Mouse (Mus musculus): ENCODE data around the gene Jarid2.

Gene Jarid2

DNA sequence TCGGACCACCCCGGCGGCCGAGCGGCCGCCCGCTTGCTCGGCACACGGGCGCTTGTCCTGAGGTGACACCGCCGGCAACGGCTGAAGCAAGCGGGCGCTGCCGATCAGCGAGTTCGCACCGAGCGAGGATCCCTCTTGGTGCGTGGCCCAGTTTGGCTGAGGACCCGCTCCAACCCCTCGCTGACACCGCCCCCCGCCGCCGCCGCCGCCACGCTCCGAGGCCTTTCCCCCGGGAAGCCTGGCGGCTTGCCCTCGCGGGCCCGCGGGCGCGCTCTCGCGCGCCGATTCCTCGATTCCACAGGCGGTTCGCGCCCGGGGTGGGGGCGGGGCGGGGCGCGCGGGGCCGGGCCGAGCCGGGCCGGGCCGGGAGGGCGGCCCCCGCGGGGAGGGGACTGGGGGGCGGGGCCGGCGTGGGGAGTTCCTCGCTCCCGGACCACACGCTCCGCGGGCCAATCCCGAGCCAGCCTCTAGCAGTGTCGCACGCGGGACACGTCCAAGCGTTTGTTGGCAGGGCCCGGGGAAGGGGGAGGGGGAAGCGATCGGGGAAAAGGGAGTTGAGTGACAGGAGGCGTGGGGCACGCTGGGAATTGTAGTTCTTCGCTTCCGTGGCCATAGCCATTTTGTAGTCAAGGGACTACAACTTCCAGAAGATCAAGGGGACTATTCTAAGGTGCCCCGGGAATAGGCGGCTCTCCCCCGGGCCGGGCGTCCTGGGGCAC is 1.0 kb downstream of the Jarid2 start:
- peak; percentile 100 for DNase-seq

DNA sequence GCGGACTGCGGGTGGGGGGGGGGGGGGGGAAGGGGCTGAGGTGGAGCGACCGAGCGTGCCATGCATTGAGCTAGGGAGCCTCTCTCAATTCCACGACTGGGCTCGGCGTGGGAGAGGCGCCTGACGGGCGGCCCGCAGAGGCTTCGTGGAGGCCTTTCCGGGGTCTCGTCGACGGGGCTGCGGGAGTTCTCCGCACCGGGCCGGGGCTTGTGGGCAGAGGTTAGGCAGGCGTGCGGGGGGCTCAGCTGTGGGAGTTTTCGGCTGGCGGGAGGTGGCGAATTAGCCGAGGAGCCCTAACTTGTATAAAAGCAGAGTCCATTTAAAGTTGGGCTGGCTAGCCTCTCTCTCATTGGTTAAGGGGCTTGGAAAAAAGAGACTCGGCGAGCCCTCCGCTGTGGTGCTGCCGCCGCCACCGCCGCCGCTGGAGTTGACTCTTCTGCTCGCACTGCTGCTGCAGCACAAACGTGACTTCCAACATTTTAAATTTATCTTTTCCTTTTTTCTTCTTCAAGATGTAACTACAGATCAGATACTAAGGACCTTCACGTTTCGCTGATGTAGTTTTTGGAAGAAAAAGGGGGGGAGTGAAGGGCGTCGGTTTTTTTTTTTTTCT is 1.8 kb downstream of the Jarid2 start:
- peak; percentile 89 for DNase-seq

DNA sequence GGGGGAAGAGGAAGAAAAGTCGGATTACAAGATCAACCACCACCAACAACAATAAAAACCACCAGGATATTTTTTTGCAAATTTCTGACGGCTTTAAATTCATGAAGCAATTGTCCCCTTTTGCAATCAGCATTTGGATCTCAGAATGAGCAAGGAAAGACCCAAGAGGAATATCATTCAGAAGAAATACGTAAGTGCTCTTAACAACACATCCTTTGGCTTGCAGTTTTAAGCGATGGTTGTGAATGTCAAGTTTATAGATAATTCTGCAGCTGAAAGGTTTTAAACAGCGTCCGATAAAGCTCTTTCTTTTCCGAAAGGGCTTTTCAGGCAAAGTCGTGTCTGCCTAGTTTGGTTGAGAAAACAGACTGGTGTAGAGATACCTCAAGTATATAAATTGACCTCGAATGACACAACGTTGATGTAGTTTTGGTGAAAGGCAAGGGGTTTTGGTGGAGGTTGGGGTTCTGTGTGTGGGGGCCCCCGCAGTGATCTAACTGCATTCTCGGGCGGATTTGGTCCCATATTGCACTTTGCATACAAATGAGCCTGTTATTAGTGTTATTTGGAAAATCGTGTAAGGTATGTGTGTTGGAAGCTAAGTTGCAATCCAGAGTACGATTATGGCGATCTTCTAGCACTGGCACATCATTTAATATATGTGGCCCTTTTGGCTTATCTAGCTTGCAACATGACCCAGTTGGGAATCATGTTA is 2.6 kb downstream of the Jarid2 start:
- DNase-seq: no peak

DNA sequence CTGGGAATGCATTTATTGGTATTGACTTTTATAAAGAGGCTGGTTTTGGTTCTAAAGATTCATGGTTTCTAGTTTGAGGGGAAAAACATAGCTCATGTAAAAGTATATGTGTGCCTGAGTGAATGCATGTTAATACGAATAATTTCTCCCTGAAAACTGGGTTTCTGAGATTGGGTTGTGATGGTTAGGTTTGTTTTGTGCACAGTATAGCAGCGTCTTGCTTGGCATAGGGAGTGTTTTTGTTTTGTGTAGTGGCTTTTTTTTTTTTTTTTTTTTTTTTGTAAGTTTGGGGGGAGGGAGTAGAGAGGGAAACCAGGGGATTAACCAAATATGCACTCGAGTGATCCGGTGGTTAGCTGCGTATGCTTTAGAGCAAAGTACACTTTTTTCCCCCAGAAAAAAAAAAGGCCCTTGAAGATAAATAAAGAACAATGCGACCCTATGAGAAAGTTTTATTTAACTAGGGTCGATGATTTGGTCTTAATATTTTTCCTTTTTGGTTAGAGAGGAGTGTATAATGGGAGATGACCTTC is 3.2 kb downstream of the Jarid2 start:
- no peak for DNase-seq

DNA sequence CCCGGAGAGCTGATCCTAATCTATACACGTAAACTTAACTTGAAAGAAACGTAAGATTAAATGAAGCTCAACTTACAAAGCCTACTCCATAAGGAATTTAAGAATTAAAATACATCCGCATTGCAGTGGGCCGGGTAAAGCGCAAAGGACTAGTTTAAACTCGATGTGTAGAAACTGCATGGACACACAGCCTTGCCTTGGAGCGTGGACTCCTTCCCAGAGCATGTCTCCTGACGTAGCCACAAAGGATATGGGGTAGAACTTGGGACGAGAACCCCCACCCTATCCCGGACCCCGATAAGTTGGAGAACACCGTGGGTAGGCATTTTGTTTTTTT is 3.7 kb downstream of the Jarid2 start:
- DNase-seq: no peak

DNA sequence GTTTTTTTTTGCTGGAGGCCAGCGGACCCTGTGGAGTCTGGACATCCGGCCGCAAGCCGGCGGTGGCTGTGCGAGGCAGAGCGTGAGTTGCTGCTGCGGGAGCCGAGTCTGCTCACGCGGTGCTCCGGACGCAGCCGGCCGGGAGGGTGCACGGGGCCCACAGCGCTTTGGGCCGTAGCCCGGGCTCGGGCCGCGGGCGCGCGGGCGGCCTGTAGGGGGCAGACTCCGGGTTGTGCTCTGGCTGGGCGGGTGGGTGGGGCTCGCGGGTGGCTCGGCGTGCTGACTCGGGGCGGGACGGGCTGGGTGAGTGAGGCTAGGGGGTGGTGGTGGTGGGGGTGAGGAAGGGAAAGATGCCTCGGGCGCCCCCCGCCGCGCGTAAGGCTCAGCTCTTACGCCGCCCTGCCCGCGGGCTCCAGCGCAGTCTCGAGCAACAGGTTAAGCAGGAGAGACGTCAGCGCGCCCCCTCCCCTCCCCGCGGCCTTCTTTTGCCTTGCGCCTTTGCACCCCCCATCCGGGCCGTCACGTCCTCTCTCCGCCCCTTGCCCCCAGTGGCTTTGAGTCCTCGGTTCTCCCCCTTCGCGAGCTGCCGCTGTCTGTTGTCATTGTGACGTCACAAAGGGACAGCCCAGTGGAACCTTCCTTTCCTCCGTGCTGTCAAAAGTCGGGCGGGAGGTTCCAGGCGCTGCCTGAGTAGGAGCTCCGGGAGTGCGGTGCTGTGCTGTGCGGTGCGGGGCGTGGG is 4.3 kb downstream of the Jarid2 start:
- peak; percentile 93 for DNase-seq

- DNase-seq: no peak
Measured at GRCm38 (mm10) chr13:44734441-44734840, 5.2 kb downstream of the Jarid2 start.

DNA sequence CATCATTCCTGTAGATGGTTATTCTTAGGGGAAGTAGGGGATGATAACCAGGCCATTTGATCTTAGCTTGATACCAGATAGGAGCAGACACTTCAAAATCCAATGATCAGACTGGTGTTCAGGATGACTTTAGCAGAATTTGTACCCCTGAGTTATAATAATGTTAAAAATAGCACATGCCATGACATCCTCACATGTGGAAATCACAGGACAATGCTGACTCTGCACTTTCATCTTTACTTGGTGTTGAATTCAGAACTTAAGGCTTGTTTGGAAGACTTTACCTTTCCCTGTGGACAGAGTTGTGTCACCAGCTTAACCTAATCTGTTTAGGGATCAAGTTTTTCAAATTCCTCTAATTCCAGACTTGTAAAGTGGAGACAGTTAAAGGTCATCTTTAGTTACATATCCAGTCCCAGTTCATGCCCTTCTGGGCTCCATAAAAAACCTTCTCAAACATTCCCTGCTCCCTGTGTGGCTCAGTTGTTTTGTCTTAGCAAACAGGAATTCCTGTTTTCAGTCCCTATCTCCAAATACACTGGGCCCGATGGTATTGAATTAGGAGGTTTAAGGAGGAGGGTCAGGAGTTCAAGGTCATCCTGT is 5.9 kb downstream of the Jarid2 start:
- no peak for DNase-seq

DNA sequence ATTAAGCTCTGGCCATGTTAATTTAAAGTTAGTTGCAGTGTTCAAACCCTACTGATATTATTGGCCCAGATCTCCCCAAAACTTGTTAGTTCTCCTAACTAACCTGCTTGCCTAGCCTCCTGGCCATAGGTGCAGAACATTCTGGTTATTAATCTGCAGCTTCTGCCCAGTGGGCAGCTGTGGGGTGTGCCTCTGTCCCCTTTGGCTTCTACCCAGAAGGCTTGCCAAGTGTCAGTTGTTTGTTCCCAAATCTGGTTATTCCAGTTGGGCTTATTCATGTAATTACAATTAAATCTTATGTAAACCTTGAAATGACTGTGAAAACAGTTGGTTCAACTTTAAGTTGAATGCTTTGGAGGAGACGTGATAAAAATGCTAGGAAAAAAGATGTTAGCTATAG is 8.0 kb downstream of the Jarid2 start:
- DNase-seq: no peak

DNA sequence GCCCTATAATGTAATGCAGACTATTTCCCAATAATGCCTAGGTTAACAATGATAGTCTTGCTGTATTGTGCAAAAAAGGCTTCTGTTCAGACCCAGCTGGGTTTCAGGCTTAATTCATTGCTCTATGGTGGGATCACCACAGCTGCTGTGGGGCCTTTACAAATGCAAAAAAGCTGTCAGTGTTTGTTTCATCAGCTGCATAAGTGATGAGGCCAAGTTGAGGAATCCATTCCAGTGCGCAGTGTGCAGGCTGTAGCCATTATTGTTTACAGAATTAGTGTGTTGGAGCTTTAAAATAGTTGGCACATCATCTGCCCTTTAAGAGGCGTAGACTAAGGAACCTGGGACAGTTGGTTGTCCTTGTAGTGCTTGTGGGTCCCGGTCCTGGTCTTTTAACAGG is 22.5 kb downstream of the Jarid2 start:
- DNase-seq: no peak

- no peak for DNase-seq
Measured at GRCm38 (mm10) chr13:44753206-44753605, 23.9 kb downstream of the Jarid2 start.

DNA sequence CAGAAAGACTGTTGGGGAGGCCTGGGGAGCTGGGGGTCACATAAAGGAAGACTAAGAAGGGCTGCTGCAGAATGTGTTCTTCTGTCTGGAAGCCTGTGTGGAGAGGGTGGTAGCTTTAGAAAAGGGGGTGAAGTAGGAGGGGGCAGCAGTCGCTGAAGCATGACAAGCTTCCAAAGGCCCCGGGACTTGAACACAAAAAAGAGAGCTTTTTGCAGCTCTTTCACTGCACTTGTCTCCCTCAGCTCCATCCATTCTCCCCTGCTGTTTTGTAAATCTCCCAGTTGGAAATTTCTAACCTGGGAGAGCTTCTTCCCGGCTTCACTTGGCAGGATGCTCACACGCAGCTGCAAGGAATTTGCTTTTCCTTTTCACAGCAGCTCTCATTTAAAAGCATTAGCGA is 26.2 kb downstream of the Jarid2 start:
- no peak for DNase-seq

DNA sequence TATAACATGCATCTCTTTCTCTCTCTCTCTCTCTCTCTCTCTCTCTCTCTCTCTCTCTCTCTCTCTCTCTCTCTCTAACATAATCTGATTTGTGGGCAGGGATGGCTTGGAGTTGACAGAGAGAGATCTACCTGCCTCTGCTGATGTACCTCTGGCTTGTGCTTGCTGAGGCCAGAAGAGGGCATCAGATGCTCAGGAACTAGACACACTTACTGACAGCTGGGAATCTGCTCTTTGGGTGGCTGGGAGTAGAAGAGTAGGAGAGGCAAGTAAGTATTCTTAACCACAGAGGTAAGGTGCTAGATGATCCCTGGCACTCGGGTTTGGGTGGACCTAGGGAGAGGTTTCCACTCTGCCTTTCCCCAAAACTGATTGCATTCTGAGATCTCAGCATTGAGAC is 29.5 kb downstream of the Jarid2 start:
- DNase-seq: no peak

- no peak for DNase-seq
Measured at GRCm38 (mm10) chr13:44760761-44761160, 31.5 kb downstream of the Jarid2 start.

DNA sequence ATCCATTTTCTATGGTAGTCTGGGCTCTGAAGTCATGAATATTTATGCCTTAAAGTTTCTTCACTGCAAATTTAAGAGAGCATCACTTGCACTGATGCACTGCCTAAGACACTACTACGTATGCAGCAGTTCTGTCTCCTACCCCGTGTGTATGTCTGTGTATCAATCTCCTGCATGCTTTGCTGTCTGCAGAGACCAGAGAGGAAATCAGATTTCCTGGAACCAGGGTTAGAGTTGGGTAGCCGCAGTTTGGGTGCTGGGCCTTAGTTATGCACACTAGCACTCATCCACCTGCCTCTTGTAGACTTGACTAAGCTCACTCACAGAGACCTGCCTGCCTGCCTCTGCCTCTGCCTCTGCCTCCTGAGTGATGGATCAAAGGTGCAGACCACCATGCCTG is 33.8 kb downstream of the Jarid2 start:
- DNase-seq: no peak

DNA sequence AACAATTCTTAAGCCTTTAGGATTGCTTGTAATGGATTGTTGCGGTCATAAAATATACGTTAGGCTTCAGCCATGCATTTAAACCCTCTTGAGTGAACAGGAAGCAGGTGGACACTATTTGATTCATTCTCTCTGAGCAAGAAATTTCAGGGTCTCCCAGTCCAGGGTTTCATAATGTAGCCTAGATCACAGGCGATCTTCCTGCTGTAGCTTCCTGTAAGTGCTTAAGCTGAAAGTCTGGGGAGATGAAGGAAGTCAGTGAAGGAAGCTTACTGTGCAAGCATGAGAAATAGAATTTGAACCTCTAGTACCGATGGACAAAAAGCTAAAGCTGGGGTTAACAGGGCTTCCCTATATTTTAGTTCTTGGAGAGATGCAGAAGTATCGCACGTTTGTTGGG is 38.5 kb downstream of the Jarid2 start:
- DNase-seq: no peak

DNA sequence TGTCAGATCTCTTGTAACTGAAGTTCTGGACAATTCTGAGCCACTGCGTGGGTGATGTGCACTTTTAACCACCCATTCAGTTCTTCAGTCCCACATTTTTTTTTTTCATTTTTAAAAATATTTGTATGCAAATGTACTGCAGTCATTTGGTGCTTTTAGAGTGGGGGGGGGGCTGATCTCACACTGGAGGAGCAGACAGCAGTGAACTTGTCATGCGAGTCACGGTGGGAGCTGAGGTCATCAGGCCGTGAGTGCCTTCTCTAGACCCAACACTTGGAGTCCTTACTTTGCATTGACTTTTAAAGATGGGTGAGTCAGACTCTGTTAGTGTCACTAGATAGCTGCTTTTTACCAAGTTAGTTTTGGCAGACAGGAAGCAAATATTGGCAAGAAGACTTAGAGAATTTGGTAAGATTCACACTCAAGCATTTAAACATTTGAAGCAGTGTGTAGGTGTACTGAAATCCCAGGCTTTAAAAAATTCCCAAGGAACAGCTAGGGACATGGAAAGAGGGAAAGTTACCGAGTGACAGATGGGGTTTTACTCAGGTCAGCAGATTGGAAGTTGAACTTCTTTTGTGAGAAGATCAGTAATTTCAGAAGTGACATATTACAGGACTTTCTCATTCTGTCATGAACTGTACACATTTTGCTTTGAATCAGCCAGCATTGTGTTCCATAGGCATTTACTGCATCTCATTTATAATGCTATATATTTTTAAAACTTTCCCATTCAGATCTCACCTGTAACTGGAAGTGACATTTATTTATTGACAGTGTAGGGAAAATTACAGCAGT is 41.7 kb downstream of the Jarid2 start:
- no peak for DNase-seq

- no peak for DNase-seq
Measured at GRCm38 (mm10) chr13:44772816-44773215, 43.5 kb downstream of the Jarid2 start.

DNA sequence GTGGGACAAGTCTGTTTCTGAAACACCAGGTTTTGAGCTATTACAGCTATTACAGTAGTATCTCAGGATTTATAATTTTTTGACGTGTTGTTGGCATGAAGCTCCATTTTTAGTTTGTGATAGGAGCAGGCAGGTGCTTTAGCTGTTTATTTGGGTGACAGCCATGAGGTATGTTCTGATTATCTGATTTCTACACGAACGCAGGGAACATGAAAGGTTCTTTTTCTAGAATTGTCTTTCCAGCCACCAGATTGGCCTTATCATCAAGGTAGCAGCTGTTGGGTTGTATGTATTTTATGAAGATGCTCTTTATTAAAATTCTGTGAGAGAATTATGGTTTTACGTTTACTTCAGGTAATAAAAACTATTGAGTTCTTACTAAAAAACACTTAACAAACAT is 45.1 kb downstream of the Jarid2 start:
- no peak for DNase-seq

GRCm38 (mm10) chr13:44775396-44775795 is 46.1 kb downstream of the Jarid2 start:
- no peak for DNase-seq

GRCm38 (mm10) chr13:44780506-44780905 is 51.2 kb downstream of the Jarid2 start:
- no peak for DNase-seq

- DNase-seq: no peak
Measured at GRCm38 (mm10) chr13:44781126-44781525, 51.9 kb downstream of the Jarid2 start.
